Mouse (Mus musculus) forebrain, embryonic 16.5 days (tissue): ENCODE results near the gene Cpne5. TPM values are rescaled to one million over a fixed set of nuclear protein-coding genes. Genes with fewer than 3 reads are reported as not detected.
"Not testable (repeated sequence)": the region's sequence is repeated elsewhere in the genome, so short reads cannot be mapped to it uniquely, and the experiment has no call there.

Experiments
- ATAC-seq: fragments of 200-750 bp; cut with Nextera tagmentation; 2 replicates; pipeline ENCODE4 v1.8.0; 2017; ENCODE audit warnings: mild to moderate bottlenecking, moderate library complexity
- H3K27ac ChIP-seq: fragments of 300-500 bp; sonication (generic); 2 replicates; pipeline ENCODE4 v1.5.1; 2014; ENCODE audit warnings: low read length, control low read depth
- H3K27me3 ChIP-seq: fragments of 300-500 bp; sonication (generic); replicated peaks from 2 replicates; pipeline ENCODE4 v1.6.1; 2014; ENCODE audit warnings: low read length; ENCODE audit not compliant: control insufficient read depth, insufficient read depth
- H3K36me3 ChIP-seq: fragments of 300-500 bp; sonication (generic); 2 replicates; pipeline ENCODE4 v1.6.1; 2014; ENCODE audit not compliant: control insufficient read depth, insufficient read depth
- H3K4me1 ChIP-seq: fragments of 300-500 bp; sonication (generic); replicated peaks from 2 replicates; pipeline ENCODE4 v1.6.1; 2014; ENCODE audit warnings: low read length; ENCODE audit not compliant: control insufficient read depth, insufficient read depth
- H3K4me2 ChIP-seq: fragments of 300-500 bp; sonication (generic); 2 replicates; pipeline ENCODE4 v1.6.1; 2014; ENCODE audit warnings: mild to moderate bottlenecking, low read length, control low read depth
- H3K4me3 ChIP-seq: fragments of 300-500 bp; sonication (generic); replicated peaks from 2 replicates; pipeline ENCODE4 v1.5.1; 2014; ENCODE audit warnings: mild to moderate bottlenecking, low read length, control low read depth
- H3K9ac ChIP-seq: fragments of 300-500 bp; sonication (generic); replicated peaks from 2 replicates; pipeline ENCODE4 v1.6.1; 2014; ENCODE audit warnings: low read depth, low read length, control low read depth
- H3K9me3 ChIP-seq: fragments of 300-500 bp; sonication (generic); 2 replicates; pipeline ENCODE4 v1.6.1; 2016; ENCODE audit warnings: low read length; ENCODE audit not compliant: control insufficient read depth
- WGBS: fragments of 180-500 bp; shearing (Covaris S2); extraction: QIAGEN DNeasy Blood & Tissue Kit; methylation state at CpG from one replicate; pipeline ENCODE4 v1.1.7; 2014; 5-methylcytosine and 5-hydroxymethylcytosine counted together
- polyA plus RNA-seq: library from polyadenylated mRNA; unstranded; fragments of >200 nt; fragmentation: Nextera tagmentation; extraction: Ambion mirVana; gene quantifications from 2 replicates; pipeline ENCODE4 v1.2.1, GENCODE M21; 2015

Gene Cpne5
- polyA plus RNA-seq, 1 experiment from 2014 or later: 35.5 TPM

- H3K27ac ChIP-seq: no peak overlapping the region
- no peak overlapping the region for H3K9ac ChIP-seq
- H3K4me1 ChIP-seq: no peaks in the 10 kb centered on the region
- ATAC-seq: no peak
- H3K4me2 ChIP-seq: no peak overlapping the region
- no peaks in the 10 kb centered on the region for H3K9me3 ChIP-seq
- no peaks in the 10 kb centered on the region for H3K27me3 ChIP-seq
- no peaks in the 10 kb centered on the region for H3K36me3 ChIP-seq
- H3K4me3 ChIP-seq: no peak overlapping the region
- WGBS: 79% methylated on average over 6 of the region's 6 CpGs
Observed at GRCm38 (mm10) chr17:29123578-29124174, 114.3 kb downstream of the Cpne5 start.

DNA sequence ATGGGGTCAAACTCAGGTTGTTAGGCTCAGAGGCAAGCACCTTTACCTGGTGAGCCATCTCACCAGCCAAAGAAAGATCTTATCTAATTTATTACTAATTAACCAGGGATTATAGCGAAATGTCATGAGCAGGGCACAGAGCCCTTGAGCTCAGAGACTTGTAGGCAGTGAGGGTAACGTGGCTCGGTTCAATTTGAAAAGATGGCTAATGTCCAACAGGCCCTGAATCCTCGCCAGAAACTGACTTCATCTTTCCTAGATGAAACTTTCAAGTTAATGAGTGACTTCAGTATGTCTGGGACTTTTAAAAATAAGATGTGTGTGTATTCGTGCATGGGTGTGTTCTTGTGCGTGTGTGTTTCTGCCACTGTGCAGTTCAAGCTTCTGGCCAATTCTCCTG is 115.2 kb downstream of the Cpne5 start:
- no peaks in the 10 kb centered on the region for H3K9me3 ChIP-seq
- no peak overlapping the region for H3K4me3 ChIP-seq
- H3K36me3 ChIP-seq: no peaks in the 10 kb centered on the region
- no peak overlapping the region for H3K27ac ChIP-seq
- no peak overlapping the region for H3K9ac ChIP-seq
- 55% methylated on average over 6 of the region's 6 CpGs for WGBS
- no peaks in the 10 kb centered on the region for H3K27me3 ChIP-seq
- no peaks in the 10 kb centered on the region for H3K4me1 ChIP-seq
- ATAC-seq: no peak
- H3K4me2 ChIP-seq: no peak overlapping the region

DNA sequence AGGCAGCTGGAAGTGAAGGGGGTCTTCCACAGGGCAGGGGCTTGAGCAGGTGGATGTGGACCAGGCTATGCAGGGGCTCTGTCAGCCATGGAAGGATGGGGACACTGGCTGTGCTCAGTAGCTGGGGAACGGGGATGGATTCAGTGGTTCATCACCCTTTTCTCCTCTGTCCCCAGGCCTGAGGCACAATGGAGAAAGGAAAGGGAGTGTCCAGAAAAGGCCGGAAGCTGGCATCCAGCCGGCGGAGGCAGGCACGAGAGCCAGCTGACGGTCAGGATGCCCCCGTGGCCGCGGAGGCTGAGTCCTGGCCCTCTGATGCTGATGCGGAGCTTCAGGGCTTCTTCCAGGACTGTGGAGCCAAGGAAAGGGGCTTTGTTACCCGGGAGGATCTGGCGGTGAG is 117.3 kb downstream of the Cpne5 start:
- 50% methylated on average over 12 of the region's 12 CpGs for WGBS

GRCm38 (mm10) chr17:29118057-29118456 is 119.9 kb downstream of the Cpne5 start:
- 64% methylated on average over 5 of the region's 5 CpGs for WGBS
- Histone ChIP-seq H3K4me2 (no peak overlapping the region), H3K27ac (no peak overlapping the region), H3K9ac (no peak overlapping the region), H3K4me3 (no peak overlapping the region), H3K27me3 (no peaks in the 10 kb centered on the region), H3K4me1 (no peaks in the 10 kb centered on the region), H3K36me3 (no peaks in the 10 kb centered on the region), H3K9me3 (no peaks in the 10 kb centered on the region)
- no peak for ATAC-seq

More for the DNA sequence above, 117.3 kb downstream of the Cpne5 start:
- Histone ChIP-seq H3K36me3 (no peaks in the 10 kb centered on the region), H3K27ac (no peak overlapping the region), H3K4me3 (no peak overlapping the region), H3K4me2 (no peak overlapping the region), H3K4me1 (no peaks in the 10 kb centered on the region), H3K27me3 (no peaks in the 10 kb centered on the region), H3K9ac (no peak overlapping the region), H3K9me3 (no peaks in the 10 kb centered on the region)
- ATAC-seq: no peak

DNA sequence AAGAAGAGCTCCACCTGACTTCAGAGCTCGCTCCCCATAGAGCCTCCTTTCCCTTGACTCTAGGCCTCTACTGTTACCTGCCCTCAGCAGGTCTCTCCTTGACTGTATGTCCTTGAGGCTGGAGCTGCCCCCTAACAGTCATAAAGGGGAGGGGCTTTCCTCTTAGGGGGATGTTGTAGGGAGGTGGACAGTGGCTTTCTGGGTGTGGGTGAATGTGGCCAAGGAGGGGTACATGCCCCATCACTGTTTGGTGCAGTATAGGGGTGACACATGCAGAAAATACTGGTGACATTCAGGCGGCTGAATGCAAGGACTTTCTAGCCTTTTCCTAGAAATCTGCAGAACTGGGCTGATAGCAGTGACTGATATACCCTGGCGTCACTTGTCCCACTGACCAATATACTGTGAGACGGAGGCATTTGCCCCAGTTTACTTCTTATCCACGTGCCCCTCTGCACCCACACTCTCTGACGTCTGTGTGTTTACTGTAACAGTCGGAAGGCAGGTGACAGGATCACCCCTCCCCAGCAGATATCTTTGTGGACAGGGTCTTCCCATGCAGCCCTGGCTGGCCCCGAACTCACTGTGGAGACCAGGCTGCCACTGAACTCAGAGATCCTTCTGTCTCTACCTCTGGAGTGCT is 120.8 kb downstream of the Cpne5 start:
- H3K9ac ChIP-seq: no peak overlapping the region
- no peaks in the 10 kb centered on the region for H3K36me3 ChIP-seq
- no peak for ATAC-seq
- no peak overlapping the region for H3K4me2 ChIP-seq
- H3K9me3 ChIP-seq: no peaks in the 10 kb centered on the region
- no peak overlapping the region for H3K27ac ChIP-seq
- 78% methylated on average over 8 of the region's 8 CpGs for WGBS
- no peaks in the 10 kb centered on the region for H3K27me3 ChIP-seq
- no peaks in the 10 kb centered on the region for H3K4me1 ChIP-seq
- no peak overlapping the region for H3K4me3 ChIP-seq

- no peak overlapping the region for H3K4me3 ChIP-seq
- 71% methylated on average over 12 of the region's 12 CpGs for WGBS
- no peaks in the 10 kb centered on the region for H3K36me3 ChIP-seq
- H3K27me3 ChIP-seq: no peaks in the 10 kb centered on the region
- H3K9me3 ChIP-seq: no peaks in the 10 kb centered on the region
- no peak overlapping the region for H3K9ac ChIP-seq
- H3K27ac ChIP-seq: no peak overlapping the region
- no peaks in the 10 kb centered on the region for H3K4me1 ChIP-seq
- ATAC-seq: no peak
- H3K4me2 ChIP-seq: no peak overlapping the region
Observed at GRCm38 (mm10) chr17:29116023-29116422, 121.9 kb downstream of the Cpne5 start.

DNA sequence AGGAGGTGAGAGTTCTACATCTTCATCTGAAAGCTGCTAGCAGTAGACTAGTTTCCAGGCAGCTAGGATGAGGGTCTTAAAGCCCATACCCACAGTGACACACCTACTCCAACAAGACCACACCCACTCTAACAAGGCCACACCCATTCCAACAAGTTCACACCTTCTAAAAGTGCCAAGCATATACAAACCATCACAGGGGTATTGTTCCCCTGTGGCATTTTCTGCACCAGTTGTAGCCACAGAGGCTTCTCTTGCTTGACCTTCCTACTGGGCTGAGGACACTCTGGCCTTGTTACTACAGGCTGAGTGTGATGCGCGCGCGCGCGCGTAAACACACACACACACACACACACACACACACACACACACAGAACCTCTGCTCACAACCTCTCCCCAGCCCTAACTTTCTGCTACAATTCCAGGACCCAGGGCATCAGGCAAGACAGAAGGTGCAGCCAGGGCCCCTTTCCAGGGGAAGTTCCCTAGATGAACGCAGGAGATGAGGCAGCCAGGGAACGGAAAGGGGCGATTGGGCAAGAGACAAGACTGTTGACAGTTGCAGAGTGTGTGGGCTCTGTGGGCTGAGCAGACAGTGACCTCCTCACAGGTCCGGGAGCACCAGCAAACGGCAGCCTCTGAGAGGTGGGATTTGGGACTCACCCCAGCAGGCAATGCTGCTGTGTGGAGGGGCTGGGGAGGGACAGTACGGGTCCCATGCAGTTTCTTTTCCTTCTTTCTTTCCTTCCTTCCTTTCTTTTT is 124.2 kb downstream of the Cpne5 start, which contains the start of gene Rab44:
Gene Rab44 (plus strand): TSS at position 555 of the 762 bp plus-strand sequence.
- Histone ChIP-seq H3K9ac (no peak within 1 kb of the TSS), H3K4me1 (no peaks in the 10 kb centered on the region), H3K9me3 (no peaks in the 10 kb centered on the region), H3K4me3 (no peak within 1 kb of the TSS), H3K4me2 (no peak within 1 kb of the TSS), H3K27ac (no peak within 1 kb of the TSS), H3K36me3 (no peaks in the 10 kb centered on the region), H3K27me3 (no peaks in the 10 kb centered on the region)
- 90% methylated on average over 13 of the region's 13 CpGs for WGBS
- no peak for ATAC-seq

- Histone ChIP-seq H3K36me3 (no peaks in the 10 kb centered on the region), H3K4me3 (no peak overlapping the region), H3K27ac (no peak overlapping the region), H3K27me3 (no peaks in the 10 kb centered on the region), H3K9me3 (no peaks in the 10 kb centered on the region), H3K4me1 (no peaks in the 10 kb centered on the region), H3K9ac (no peak overlapping the region), H3K4me2 (no peak overlapping the region)
- WGBS: 91% methylated on average over 5 of the region's 5 CpGs
- no peak for ATAC-seq
Observed at GRCm38 (mm10) chr17:29111332-29111731, 126.6 kb downstream of the Cpne5 start.

- H3K4me2 ChIP-seq, H3K27ac ChIP-seq, H3K36me3 ChIP-seq, H3K27me3 ChIP-seq, ATAC-seq, H3K4me1 ChIP-seq, H3K4me3 ChIP-seq, H3K9ac ChIP-seq, H3K9me3 ChIP-seq: not testable (repeated sequence)
- WGBS: 82% methylated on average over 6 of the region's 6 CpGs
Observed at GRCm38 (mm10) chr17:29110356-29110755, 127.6 kb downstream of the Cpne5 start.
